Mouse (Mus musculus) MEL (cell line): ENCODE measurements around the gene Mthfd2. TPM values are rescaled to one million over a fixed set of nuclear protein-coding genes. Genes with fewer than 3 reads are reported as not detected.
A peak's percentile ranks its signal among the peaks of the same experiment; 100 is the strongest.

Experiments used
- DNase-seq: peaks from one replicate; pipeline ENCODE4 v3.0.0; 2011; ENCODE audit warnings: low read depth, low spot score
- H3K27ac ChIP-seq: 2 replicates; pipeline ENCODE4 v1.5.1; 2012; ENCODE audit warnings: low read depth, mild to moderate bottlenecking, control low read depth, low read length, moderate library complexity; ENCODE audit not compliant: control insufficient read depth
- H3K27me3 ChIP-seq, 2 experiments: fragments of 150-350 bp in 1 of 2; sonication (generic) in 1 of 2; 2 replicates each; pipeline ENCODE4 v1.6.1; 2012; ENCODE audit warnings: low read length in 2 of 2, mild to moderate bottlenecking in 2 of 2, improper control_type of control experiment in 1 of 2, moderate library complexity in 1 of 2; ENCODE audit not compliant: insufficient read depth in 2 of 2, control insufficient read depth in 1 of 2
- H3K36me3 ChIP-seq, 2 experiments: 2 replicates each; pipeline ENCODE4 v1.6.1; 2012 to 2014; ENCODE audit warnings: low read length in 2 of 2, improper control_type of control experiment in 1 of 2, inconsistent platforms in 1 of 2, mild to moderate bottlenecking in 1 of 2; ENCODE audit not compliant: insufficient read depth in 2 of 2, control insufficient read depth in 1 of 2
- H3K4me1 ChIP-seq, 2 experiments: fragments of 150-350 bp in 1 of 2; sonication (generic) in 1 of 2; 2 replicates each; pipeline ENCODE4 v1.6.1; 2012; ENCODE audit warnings: low read length in 2 of 2, improper control_type of control experiment in 1 of 2, mild to moderate bottlenecking in 1 of 2; ENCODE audit not compliant: insufficient read depth in 2 of 2, control insufficient read depth in 1 of 2
- H3K4me3 ChIP-seq, 2 experiments: fragments of 150-350 bp in 1 of 2; sonication (generic) in 1 of 2; 2 replicates each; pipeline ENCODE4 v1.5.1; 2012; ENCODE audit warnings: low read depth in 2 of 2, low read length in 2 of 2, mild to moderate bottlenecking in 2 of 2, moderate library complexity in 2 of 2, control low read depth in 1 of 2, improper control_type of control experiment in 1 of 2; ENCODE audit not compliant: control insufficient read depth in 1 of 2, insufficient read depth in 1 of 2
- H3K79me2 ChIP-seq: 2 replicates; pipeline ENCODE4 v1.6.1; 2012; ENCODE audit warnings: mild to moderate bottlenecking, low read length, moderate library complexity; ENCODE audit not compliant: control insufficient read depth, poor library complexity, insufficient read depth
- H3K9ac ChIP-seq: 2 replicates; pipeline ENCODE4 v1.6.1; 2012; ENCODE audit warnings: low read depth, mild to moderate bottlenecking, control low read depth, low read length, moderate library complexity; ENCODE audit not compliant: control insufficient read depth, poor library complexity, severe bottlenecking
- H3K9me3 ChIP-seq: fragments of 150-350 bp; sonication (generic); replicated peaks from 2 replicates; pipeline ENCODE4 v1.6.1; 2012; ENCODE audit warnings: mild to moderate bottlenecking, low read length, improper control_type of control experiment, moderate library complexity; ENCODE audit not compliant: insufficient read depth
- BHLHE40 ChIP-seq: IDR thresholded peaks from 2 replicates; pipeline ENCODE4 v1.6.1; 2012; ENCODE audit warnings: low read depth, mild to moderate bottlenecking, inconsistent platforms, low read length, improper control_type of control experiment, borderline replicate concordance
- CHD2 ChIP-seq: IDR thresholded peaks from 2 replicates; pipeline ENCODE4 v1.6.1; 2011; ENCODE audit warnings: low read length, improper control_type of control experiment
- EP300 ChIP-seq, 2 experiments: IDR thresholded peaks; 2 replicates each; pipeline ENCODE4 v1.6.1; 2011; ENCODE audit warnings: improper control_type of control experiment in 2 of 2, low read length in 2 of 2, low read depth in 1 of 2, mild to moderate bottlenecking in 1 of 2
- GABPA ChIP-seq: IDR thresholded peaks from 2 replicates; pipeline ENCODE4 v1.6.1; 2012; ENCODE audit warnings: low read depth, mild to moderate bottlenecking, inconsistent platforms, low read length, improper control_type of control experiment, moderate library complexity
- GATA1 ChIP-seq: IDR thresholded peaks from 2 replicates; pipeline ENCODE4 v1.6.1; 2011; ENCODE audit warnings: low read depth, low read length, improper control_type of control experiment
- KAT2A ChIP-seq: conservative IDR thresholded peaks from 2 replicates; pipeline ENCODE4 v1.6.1; 2012; ENCODE audit warnings: low read depth, low read length, improper control_type of control experiment, inconsistent platforms
- MAX ChIP-seq: IDR thresholded peaks from 2 replicates; pipeline ENCODE4 v1.6.1; 2011; ENCODE audit warnings: low read length, improper control_type of control experiment
- MEF2A ChIP-seq: IDR thresholded peaks from 2 replicates; pipeline ENCODE4 v1.6.1; 2014; ENCODE audit warnings: low read depth, mild to moderate bottlenecking, inconsistent platforms, low read length, improper control_type of control experiment; ENCODE audit not compliant: poor library complexity, insufficient replicate concordance, severe bottlenecking; ENCODE audit errors: extremely low read depth
- MXI1 ChIP-seq: IDR thresholded peaks from 2 replicates; pipeline ENCODE4 v1.6.1; 2011; ENCODE audit warnings: mild to moderate bottlenecking, low read depth, low read length, improper control_type of control experiment
- MYB ChIP-seq: IDR thresholded peaks from 2 replicates; pipeline ENCODE4 v1.6.1; 2011; ENCODE audit warnings: mild to moderate bottlenecking, low read depth, low read length, improper control_type of control experiment
- NRF1 ChIP-seq: IDR thresholded peaks from 2 replicates; pipeline ENCODE4 v1.6.1; 2014; ENCODE audit warnings: low read depth, mild to moderate bottlenecking, inconsistent platforms, low read length, improper control_type of control experiment, moderate library complexity; ENCODE audit not compliant: poor library complexity, insufficient read depth, severe bottlenecking
- POLR2A ChIP-seq, 2 experiments: IDR thresholded peaks; 2 replicates each; pipeline ENCODE4 v1.6.1; 2011 to 2012; ENCODE audit warnings: low read length in 2 of 2, mild to moderate bottlenecking in 2 of 2, control low read depth in 1 of 2, improper control_type of control experiment in 1 of 2, low read depth in 1 of 2, moderate library complexity in 1 of 2; ENCODE audit not compliant: control insufficient read depth in 1 of 2, insufficient read depth in 1 of 2, poor library complexity in 1 of 2
- POLR2AphosphoS5 ChIP-seq: IDR thresholded peaks from 2 replicates; pipeline ENCODE4 v1.6.1; 2012; ENCODE audit warnings: low read depth, borderline replicate concordance, mild to moderate bottlenecking, inconsistent platforms, low read length, moderate library complexity, mixed read lengths
- RCOR1 ChIP-seq: IDR thresholded peaks from 2 replicates; pipeline ENCODE4 v1.6.1; 2012; ENCODE audit warnings: low read depth, mild to moderate bottlenecking, inconsistent platforms, low read length, improper control_type of control experiment
- SMC3 ChIP-seq: IDR thresholded peaks from 2 replicates; pipeline ENCODE4 v1.6.1; 2011; ENCODE audit warnings: low read depth, low read length, improper control_type of control experiment
- TBP ChIP-seq: IDR thresholded peaks from 2 replicates; pipeline ENCODE4 v1.8.0; 2011; ENCODE audit warnings: low read depth, low read length, improper control_type of control experiment
- TCF12 ChIP-seq: IDR thresholded peaks from 2 replicates; pipeline ENCODE4 v1.6.1; 2014; ENCODE audit warnings: low read depth, mild to moderate bottlenecking, inconsistent platforms, low read length, improper control_type of control experiment, moderate library complexity
- USF1 ChIP-seq: IDR thresholded peaks from 2 replicates; pipeline ENCODE4 v1.6.1; 2014; ENCODE audit warnings: low read depth, mild to moderate bottlenecking, inconsistent platforms, low read length, improper control_type of control experiment, moderate library complexity
- ZC3H11A ChIP-seq: IDR thresholded peaks from 2 replicates; pipeline ENCODE4 v1.6.1; 2012; ENCODE audit warnings: low read depth, mild to moderate bottlenecking, inconsistent platforms, low read length, improper control_type of control experiment
- ZMIZ1 ChIP-seq: IDR thresholded peaks from 2 replicates; pipeline ENCODE4 v1.6.1; 2012; ENCODE audit warnings: low read depth, mild to moderate bottlenecking, inconsistent platforms, low read length, improper control_type of control experiment, moderate library complexity
- polyA plus RNA-seq, 2 experiments: library from polyadenylated mRNA; stranded (reverse) in 1 of 2; unstranded in 1 of 2; fragments of >175 nt in 1 of 2; fragments of >200 nt in 1 of 2; gene quantifications; 2 replicates each; pipeline versions ENCODE4 v1.2.1 to v1.2.4; 2012; ENCODE audit warnings: low replicate concordance in 2 of 2, low read depth in 1 of 2; ENCODE audit not compliant: insufficient read length in 2 of 2, insufficient read depth in 1 of 2, missing spikeins in 1 of 2
- total RNA-seq: library from RNA; depleted of rRNA; stranded (reverse); fragments of 300-350 nt; gene quantifications from 2 replicates; pipeline ENCODE4 v1.2.3, GENCODE M21; 2012

Gene Mthfd2
- total and polyA plus RNA-seq, 3 experiments = 80.5 to 558 (median 219) TPM

DNA sequence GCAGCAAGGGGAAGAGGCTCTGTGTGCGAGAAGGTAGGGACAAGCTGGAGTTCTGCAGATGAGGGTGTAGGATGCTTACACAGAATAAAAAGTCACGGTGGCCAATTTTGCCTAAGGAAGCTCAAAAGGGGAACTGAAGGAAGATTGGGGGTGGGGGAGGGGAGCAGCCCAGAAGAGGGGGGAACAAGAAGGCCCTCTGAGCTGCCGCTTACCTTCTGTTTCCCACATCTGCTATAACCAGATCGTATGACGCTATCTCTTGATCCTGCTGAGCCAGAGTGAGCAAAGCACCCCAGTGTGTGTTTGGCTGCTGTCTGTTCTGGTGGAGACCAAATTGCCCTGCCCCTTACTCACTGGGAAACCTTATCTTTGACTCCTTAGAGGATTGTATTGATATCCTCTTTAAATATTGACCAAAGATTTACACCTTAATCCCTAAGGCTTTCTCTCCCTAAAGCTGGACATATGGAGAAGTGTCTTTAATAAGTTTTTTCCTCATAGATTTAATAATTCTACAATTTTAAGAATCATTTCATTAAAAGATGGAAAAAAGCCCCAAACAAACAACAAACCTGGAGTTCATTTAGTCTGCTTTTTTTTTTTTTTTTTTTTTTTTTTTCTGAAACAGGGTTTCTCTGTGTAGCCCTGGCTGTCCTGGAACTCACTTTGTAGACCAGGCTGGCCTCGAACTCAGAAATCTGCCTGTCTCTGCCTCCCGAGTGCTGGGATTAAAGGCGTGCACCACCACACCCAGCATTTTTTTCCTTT, 1.9 kb downstream of the Mthfd2 start (continued):
- TF ChIP-seq ZC3H11A (no peak; the same call in 1 of the 2 replicates), GABPA (no peak; the same call in 1 of the 2 replicates), RCOR1 (peak; percentile 64), MXI1 (peak; percentile 25; the same call in 1 of the 2 replicates), SMC3 (no peak), POLR2AphosphoS5 (no peak), MAX (no peak), MEF2A (no peak), POLR2A (IDR thresholded peaks at IDR 0.05; ENCODE audit: control insufficient read depth in 1 of 2, insufficient read depth in 1 of 2, low read depth in 1 of 2, low read length in 2 of 2, poor library complexity in 1 of 2) (no peak), MYB (no peak), CHD2 (peak; percentile 72), TBP (0 out of 2 replicates have a peak, but pooled peaks have one; percentile 45)
- TF ChIP-seq, all 39 proteins: peak for 17

DNA sequence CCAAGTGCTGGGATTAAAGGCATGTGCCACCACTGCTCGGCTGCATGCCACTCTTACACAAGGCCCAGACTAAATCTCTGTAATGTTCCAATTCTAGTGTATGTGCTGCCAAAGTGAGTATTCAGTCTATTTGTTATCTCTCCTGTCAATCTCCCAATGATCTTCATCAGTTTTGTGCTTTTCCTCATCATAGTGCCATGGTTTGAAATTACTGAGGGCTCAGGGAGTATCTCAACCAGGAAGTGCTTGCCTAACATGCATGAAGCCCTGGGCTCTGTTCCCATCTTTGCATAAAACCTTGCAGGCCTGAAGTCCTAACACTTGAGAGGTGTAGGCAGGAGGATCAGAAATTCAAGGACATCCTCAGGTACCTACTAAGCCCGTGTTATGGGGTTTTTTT, 2.9 kb downstream of the Mthfd2 start:
- Histone ChIP-seq H3K79me2 (peaks cover 19% of the 10 kb centered on the region), H3K27ac (no peak overlapping the region), H3K36me3 (peaks cover 0 to 24% of the 10 kb centered on the region in 2 experiments; a peak in 2 of 4 replicates), H3K4me3 (no peak overlapping the region), H3K4me1 (peaks cover 9 to 14% of the 10 kb centered on the region in 2 experiments), H3K27me3 (no peaks in the 10 kb centered on the region), H3K9me3 (no peaks in the 10 kb centered on the region), H3K9ac (no peak overlapping the region)
- TF ChIP-seq TCF12 (no peak), BHLHE40 (no peak), GATA1 (0 out of 2 replicates have a peak, but pooled peaks have one; percentile 16)
- no peak for DNase-seq

DNA sequence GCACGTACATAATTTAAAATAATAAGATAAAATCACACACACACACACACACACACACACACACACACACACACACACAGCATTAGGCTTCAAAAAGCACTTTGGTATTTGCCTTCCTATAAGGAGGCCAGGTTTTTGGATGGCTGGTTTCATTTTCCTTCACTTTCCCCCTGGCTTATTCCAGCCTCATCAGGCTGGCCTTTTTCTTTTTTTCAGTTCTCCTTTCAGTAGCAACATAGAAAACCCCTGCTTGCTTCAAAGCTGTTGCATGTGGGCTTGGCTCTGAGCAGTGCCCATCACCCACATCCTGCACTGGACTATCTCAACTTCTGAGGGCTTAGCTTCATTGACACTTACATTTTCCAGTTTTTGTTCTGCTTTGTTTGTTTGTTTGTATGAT, 3.8 kb downstream of the Mthfd2 start:
- TF ChIP-seq MEF2A (no peak), MYB (no peak), USF1 (no peak), ZMIZ1 (no peak), POLR2A (IDR thresholded peaks at IDR 0.05; ENCODE audit: control insufficient read depth in 1 of 2, insufficient read depth in 1 of 2, low read depth in 1 of 2, low read length in 2 of 2, poor library complexity in 1 of 2) (no peak), GABPA (no peak), KAT2A (no peak), MXI1 (no peak), NRF1 (no peak), EP300 (IDR thresholded peaks at IDR 0.05; ENCODE audit: low read depth in 1 of 2, low read length in 2 of 2) (no peak)
- TF ChIP-seq, all 39 proteins: peak for 0
- Histone ChIP-seq H3K9me3 (no peaks in the 10 kb centered on the region), H3K27me3 (no peaks in the 10 kb centered on the region), H3K36me3 (peaks cover 0 to 18% of the 10 kb centered on the region in 2 experiments; a peak in 2 of 4 replicates), H3K4me1 (peaks cover 6 to 12% of the 10 kb centered on the region in 2 experiments), H3K4me3 (no peak overlapping the region), H3K9ac (no peak overlapping the region), H3K79me2 (peaks cover 15% of the 10 kb centered on the region), H3K27ac (no peak overlapping the region)
- no peak for DNase-seq
